Mouse (Mus musculus): Measurements from ENCODE around the gene Itgb8. TPM values are rescaled to one million over a fixed set of nuclear protein-coding genes. Genes with fewer than 3 reads are reported as not detected.

The Itgb8 gene
- 0.57 TPM for polyA plus RNA-seq (2015; fragmentation: Illumina TruSeq; extraction: RNeasy Lipid Tissue Mini Kit (QIAGEN cat#74804); ENCODE audit: insufficient read depth, low read depth, low replicate concordance)

GRCm38 (mm10) chr12:119238696-119239415 lies at the start of gene Itgb8:
TSS of gene Itgb8 (minus strand) at chr12:119238802.

Other genes with a start within 250 kb of the Itgb8 start
- gene Macc1, start 75.5 kb upstream of the Itgb8 start, polyA plus RNA-seq (2015; fragmentation: Illumina TruSeq; extraction: RNeasy Lipid Tissue Mini Kit (QIAGEN cat#74804); ENCODE audit: insufficient read depth, low read depth, low replicate concordance) = 0.24 TPM

Data from pancreas, adult 10 weeks (tissue).